Mouse (Mus musculus): Measurements from ENCODE around the gene Mindy2. TPM values are rescaled to one million over a fixed set of nuclear protein-coding genes. Genes with fewer than 3 reads are reported as not detected.

Gene Mindy2
- total and polyA plus RNA-seq, 2 experiments from 2014 or later = 19.9 to 44.1 TPM

DNA sequence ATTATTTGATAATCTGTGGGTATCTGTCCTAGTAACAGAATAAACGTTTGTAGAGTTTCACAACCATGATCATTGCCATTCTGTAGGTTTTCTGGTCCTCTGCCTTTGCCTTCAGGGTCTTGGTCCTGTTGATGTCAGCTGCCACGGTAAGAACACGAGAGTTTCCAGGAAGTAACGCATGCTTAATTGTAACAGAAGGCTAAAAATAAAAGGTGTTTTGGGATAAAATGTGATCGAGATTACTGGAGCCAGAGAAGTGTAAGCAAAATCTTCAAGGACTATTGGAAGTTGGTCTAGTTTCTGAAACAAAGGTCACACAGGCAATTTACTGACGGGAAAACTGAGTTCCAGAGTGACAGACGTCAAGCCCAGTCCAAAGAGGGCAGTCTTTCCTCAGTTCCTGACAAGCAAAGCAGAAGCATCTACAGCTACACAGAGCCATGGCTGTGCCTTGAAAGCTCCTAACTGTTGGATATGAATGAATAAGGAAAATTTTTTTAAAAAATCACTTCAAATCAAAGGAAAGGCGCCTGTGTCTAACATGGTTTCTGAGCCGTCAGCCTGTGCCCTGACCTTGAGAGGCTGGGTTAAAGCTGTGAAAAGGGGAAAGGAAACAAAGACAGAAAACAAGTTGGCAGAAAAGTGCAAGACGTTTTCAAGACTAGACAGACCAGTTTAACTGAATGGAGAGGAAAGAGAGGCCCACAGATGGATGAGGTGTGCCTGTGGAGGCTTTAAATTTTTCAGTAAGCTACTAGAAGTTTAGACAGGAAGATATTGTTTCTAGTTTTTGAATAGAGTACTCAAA, 15.0 kb upstream of the Mindy2 start:
- 53% methylated on average over 10 of the region's 10 CpGs for WGBS
- H3K9ac ChIP-seq (replicated peaks; ENCODE audit: low read length, poor library complexity, severe bottlenecking) = no peak overlapping the region
- no peaks in the 10 kb centered on the region for H3K9me3 ChIP-seq (ENCODE audit: low read length)
- no peak overlapping the region for H3K27ac ChIP-seq (ENCODE audit: low read depth, low read length)
- DNase-seq (ENCODE audit: low spot score) (peak; percentile 21), ATAC-seq (ENCODE audit: low FRiP score) (no peak)
- no peaks in the 10 kb centered on the region for H3K27me3 ChIP-seq (ENCODE audit: insufficient read depth, low read length)
- no peak overlapping the region for H3K4me2 ChIP-seq (ENCODE audit: low read depth, low read length, poor library complexity, severe bottlenecking)
- peak; percentile 54 for TF ChIP-seq CTCF (IDR thresholded peaks at IDR 0.05)
- no peaks in the 10 kb centered on the region for H3K36me3 ChIP-seq (ENCODE audit: insufficient read depth, low read length)
- H3K4me3 ChIP-seq (ENCODE audit: low read depth, low read length) = no peak overlapping the region
- H3K4me1 ChIP-seq (ENCODE audit: insufficient read depth, low read length) = no peaks in the 10 kb centered on the region

DNA sequence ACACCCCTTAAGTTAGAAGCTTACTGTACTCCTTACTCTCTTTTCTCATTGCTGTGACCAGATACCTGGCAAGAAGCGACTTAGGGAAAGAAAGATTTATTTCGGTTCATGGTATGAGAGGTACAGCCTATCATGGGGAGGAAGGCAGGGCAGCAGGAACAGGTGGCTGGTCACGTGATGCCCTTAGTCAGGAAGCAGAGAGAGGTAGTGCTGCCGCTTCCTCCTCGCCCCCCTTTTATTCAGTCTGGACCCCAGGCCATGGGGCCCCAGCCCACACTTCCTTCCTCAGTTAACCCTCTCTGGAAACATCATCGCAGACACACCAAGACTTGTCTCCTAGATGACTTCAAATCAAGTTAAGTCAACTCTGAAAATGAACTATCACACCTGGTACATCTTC, 14.3 kb upstream of the Mindy2 start:
- H3K36me3 ChIP-seq (ENCODE audit: insufficient read depth, low read length) = no peaks in the 10 kb centered on the region
- TF ChIP-seq CTCF (IDR thresholded peaks at IDR 0.05) = no peak
- H3K4me2 ChIP-seq (ENCODE audit: low read depth, low read length, poor library complexity, severe bottlenecking) = no peak overlapping the region
- no peaks in the 10 kb centered on the region for H3K4me1 ChIP-seq (ENCODE audit: insufficient read depth, low read length)
- no peak for ATAC-seq (ENCODE audit: low FRiP score)
- 80% methylated on average over 6 of the region's 6 CpGs for WGBS
- no peak overlapping the region for H3K27ac ChIP-seq (ENCODE audit: low read depth, low read length)
- DNase-seq (ENCODE audit: low spot score) = no peak
- no peaks in the 10 kb centered on the region for H3K9me3 ChIP-seq (ENCODE audit: low read length)
- no peak overlapping the region for H3K9ac ChIP-seq (replicated peaks; ENCODE audit: low read length, poor library complexity, severe bottlenecking)
- H3K27me3 ChIP-seq (ENCODE audit: insufficient read depth, low read length) = no peaks in the 10 kb centered on the region
- H3K4me3 ChIP-seq (ENCODE audit: low read depth, low read length) = no peak overlapping the region

DNA sequence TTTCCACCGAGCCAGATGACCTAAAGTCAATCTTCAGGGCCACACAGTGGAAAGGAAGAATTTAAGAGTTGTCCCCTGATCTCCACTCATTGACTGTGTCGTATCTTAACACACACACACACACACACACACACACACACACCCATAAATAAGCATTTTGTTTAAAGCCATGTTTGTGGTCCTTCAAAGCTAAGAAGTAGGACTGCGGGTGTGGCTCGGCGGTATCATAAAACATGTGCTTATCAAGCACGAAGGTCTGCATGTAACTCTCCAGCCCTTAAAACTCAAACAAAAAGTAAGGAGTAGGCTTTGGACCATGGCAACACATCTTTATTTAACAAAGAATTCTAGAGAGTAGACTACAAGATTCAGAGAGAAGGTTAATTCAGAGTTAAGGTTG, 13.4 kb upstream of the Mindy2 start:
- Histone ChIP-seq H3K4me3 (ENCODE audit: low read depth, low read length) (no peak overlapping the region), H3K4me2 (ENCODE audit: low read depth, low read length, poor library complexity, severe bottlenecking) (no peak overlapping the region), H3K4me1 (ENCODE audit: insufficient read depth, low read length) (no peaks in the 10 kb centered on the region), H3K27ac (ENCODE audit: low read depth, low read length) (no peak overlapping the region), H3K27me3 (ENCODE audit: insufficient read depth, low read length) (no peaks in the 10 kb centered on the region), H3K9me3 (ENCODE audit: low read length) (no peaks in the 10 kb centered on the region), H3K9ac (replicated peaks; ENCODE audit: low read length, poor library complexity, severe bottlenecking) (no peak overlapping the region), H3K36me3 (ENCODE audit: insufficient read depth, low read length) (no peaks in the 10 kb centered on the region)
- 96% methylated on average over 6 of the region's 6 CpGs for WGBS
- DNase-seq (ENCODE audit: low spot score) = no peak
- no peak for TF ChIP-seq CTCF (IDR thresholded peaks at IDR 0.05)
- no peak for ATAC-seq (ENCODE audit: low FRiP score)

DNA sequence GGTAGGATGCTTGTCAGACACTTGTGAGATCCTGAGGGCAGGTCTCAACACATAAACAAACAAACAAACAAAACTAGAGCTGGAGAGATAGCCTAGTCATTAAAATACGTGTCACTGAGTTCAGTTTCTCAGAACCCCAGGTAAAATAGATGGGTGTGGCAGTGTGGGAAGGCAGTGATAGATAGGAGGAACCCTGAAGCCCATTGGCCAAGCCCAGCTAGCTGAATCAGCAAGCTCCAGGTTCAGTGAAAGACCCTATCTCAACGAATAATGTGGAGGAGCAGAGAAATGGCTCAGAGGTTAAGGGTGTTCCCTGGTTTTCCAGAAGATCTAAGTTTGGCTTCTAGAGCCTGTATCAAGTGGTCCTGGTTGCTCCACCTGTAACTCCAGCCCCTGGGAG, 12.2 kb upstream of the Mindy2 start:
- no peak for ATAC-seq (ENCODE audit: low FRiP score)
- TF ChIP-seq CTCF (IDR thresholded peaks at IDR 0.05) = no peak
- H3K4me3 ChIP-seq (ENCODE audit: low read depth, low read length) = no peak overlapping the region
- H3K4me1 ChIP-seq (ENCODE audit: insufficient read depth, low read length) = no peaks in the 10 kb centered on the region
- no peak for DNase-seq (ENCODE audit: low spot score)
- H3K9me3 ChIP-seq (ENCODE audit: low read length) = no peaks in the 10 kb centered on the region
- no peak overlapping the region for H3K27ac ChIP-seq (ENCODE audit: low read depth, low read length)
- H3K9ac ChIP-seq (replicated peaks; ENCODE audit: low read length, poor library complexity, severe bottlenecking) = no peak overlapping the region
- WGBS = 77% methylated on average over 2 of the region's 2 CpGs
- no peaks in the 10 kb centered on the region for H3K36me3 ChIP-seq (ENCODE audit: insufficient read depth, low read length)
- no peak overlapping the region for H3K4me2 ChIP-seq (ENCODE audit: low read depth, low read length, poor library complexity, severe bottlenecking)
- no peaks in the 10 kb centered on the region for H3K27me3 ChIP-seq (ENCODE audit: insufficient read depth, low read length)

DNA sequence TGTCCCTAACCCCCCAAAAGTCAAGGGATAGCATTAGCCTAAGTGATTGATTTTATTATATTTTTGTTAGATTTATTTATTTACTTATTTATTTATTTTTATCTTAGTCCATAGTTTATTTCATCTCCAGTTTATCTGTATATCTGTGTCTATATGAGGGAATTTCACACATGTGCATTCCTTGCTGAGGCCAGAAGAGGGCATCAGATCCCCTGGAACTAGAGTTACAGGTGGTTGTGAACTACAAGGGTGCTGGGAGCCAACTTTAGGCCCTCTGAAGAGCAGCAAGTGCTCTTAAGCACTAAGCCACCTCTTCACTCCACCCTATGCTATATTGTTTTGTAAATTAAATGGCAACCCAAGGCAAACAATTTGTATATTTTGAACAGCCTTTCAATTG, 11.1 kb upstream of the Mindy2 start:
- ATAC-seq (ENCODE audit: low FRiP score) (no peak), DNase-seq (ENCODE audit: low spot score) (no peak)
- TF ChIP-seq CTCF (IDR thresholded peaks at IDR 0.05) = peak; percentile 56
- Histone ChIP-seq H3K27me3 (ENCODE audit: insufficient read depth, low read length) (no peaks in the 10 kb centered on the region), H3K36me3 (ENCODE audit: insufficient read depth, low read length) (no peaks in the 10 kb centered on the region), H3K4me3 (ENCODE audit: low read depth, low read length) (no peak overlapping the region), H3K27ac (ENCODE audit: low read depth, low read length) (no peak overlapping the region), H3K4me1 (ENCODE audit: insufficient read depth, low read length) (no peaks in the 10 kb centered on the region), H3K9ac (replicated peaks; ENCODE audit: low read length, poor library complexity, severe bottlenecking) (no peak overlapping the region), H3K9me3 (ENCODE audit: low read length) (no peaks in the 10 kb centered on the region), H3K4me2 (ENCODE audit: low read depth, low read length, poor library complexity, severe bottlenecking) (no peak overlapping the region)

DNA sequence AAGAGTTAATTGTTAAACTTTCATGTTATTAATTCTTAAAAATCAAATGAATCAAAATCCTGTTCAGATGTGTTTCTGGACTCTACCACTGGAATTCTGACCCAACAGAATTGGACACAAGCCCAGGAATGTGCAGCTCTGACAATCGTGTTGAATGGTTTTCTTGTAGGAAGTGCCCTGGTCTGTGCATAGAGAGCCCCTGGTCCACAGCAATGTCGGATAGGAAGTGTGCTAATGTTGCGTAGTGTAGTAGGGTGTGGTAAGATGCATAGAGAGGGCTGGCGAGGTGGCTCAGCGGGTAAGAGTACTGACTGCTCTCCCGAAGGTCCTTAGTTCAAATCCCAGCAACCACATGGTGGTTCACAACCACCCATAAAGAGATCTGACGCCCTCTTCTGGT, 9.8 kb upstream of the Mindy2 start:
- no peaks in the 10 kb centered on the region for H3K27me3 ChIP-seq (ENCODE audit: insufficient read depth, low read length)
- H3K9ac ChIP-seq (replicated peaks; ENCODE audit: low read length, poor library complexity, severe bottlenecking) = no peak overlapping the region
- no peaks in the 10 kb centered on the region for H3K9me3 ChIP-seq (ENCODE audit: low read length)
- no peak overlapping the region for H3K4me2 ChIP-seq (ENCODE audit: low read depth, low read length, poor library complexity, severe bottlenecking)
- DNase-seq (ENCODE audit: low spot score) = no peak
- no peak overlapping the region for H3K27ac ChIP-seq (ENCODE audit: low read depth, low read length)
- 71% methylated on average over 7 of the region's 7 CpGs for WGBS
- no peaks in the 10 kb centered on the region for H3K36me3 ChIP-seq (ENCODE audit: insufficient read depth, low read length)
- no peak for TF ChIP-seq CTCF (IDR thresholded peaks at IDR 0.05)
- H3K4me3 ChIP-seq (ENCODE audit: low read depth, low read length) = no peak overlapping the region
- H3K4me1 ChIP-seq (ENCODE audit: insufficient read depth, low read length) = no peaks in the 10 kb centered on the region
- no peak for ATAC-seq (ENCODE audit: low FRiP score)
